Mouse (Mus musculus): ENCODE data around the gene Slc17a7.

DNA sequence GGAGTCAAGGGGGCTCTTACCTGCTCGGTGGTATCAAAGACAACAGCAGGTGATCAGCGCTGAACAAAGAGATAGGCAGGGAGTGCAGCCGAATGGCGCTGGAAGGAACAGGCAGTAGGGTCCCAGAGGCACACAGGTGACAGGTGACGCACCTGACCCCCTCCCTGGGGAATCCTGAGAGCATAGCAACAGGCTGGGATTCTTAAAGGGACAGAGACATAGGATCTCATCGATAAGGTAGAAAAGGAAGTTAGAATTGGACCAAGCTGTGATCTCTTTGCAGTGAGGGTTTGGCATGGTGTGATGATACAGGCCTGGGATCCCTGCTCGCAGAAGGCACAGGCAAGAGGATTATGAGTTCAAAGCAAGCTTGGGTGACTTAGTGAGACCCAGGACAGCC lies 15.7 kb downstream of the Slc17a7 start, which contains the start of gene Gfy:
- no peak for TF ChIP-seq POLR2A (IDR thresholded peaks at IDR 0.05; ENCODE audit: low read depth, low read length)
- no peak for TF ChIP-seq CTCF (IDR thresholded peaks at IDR 0.05; ENCODE audit: borderline replicate concordance, insufficient read depth, low read length)
